Mouse (Mus musculus): Measurements from ENCODE around the gene Rimbp3.
"Not testable (repeated sequence)": the region's sequence is repeated elsewhere in the genome, so short reads cannot be mapped to it uniquely, and the experiment has no call there.

Gene Rimbp3

DNA sequence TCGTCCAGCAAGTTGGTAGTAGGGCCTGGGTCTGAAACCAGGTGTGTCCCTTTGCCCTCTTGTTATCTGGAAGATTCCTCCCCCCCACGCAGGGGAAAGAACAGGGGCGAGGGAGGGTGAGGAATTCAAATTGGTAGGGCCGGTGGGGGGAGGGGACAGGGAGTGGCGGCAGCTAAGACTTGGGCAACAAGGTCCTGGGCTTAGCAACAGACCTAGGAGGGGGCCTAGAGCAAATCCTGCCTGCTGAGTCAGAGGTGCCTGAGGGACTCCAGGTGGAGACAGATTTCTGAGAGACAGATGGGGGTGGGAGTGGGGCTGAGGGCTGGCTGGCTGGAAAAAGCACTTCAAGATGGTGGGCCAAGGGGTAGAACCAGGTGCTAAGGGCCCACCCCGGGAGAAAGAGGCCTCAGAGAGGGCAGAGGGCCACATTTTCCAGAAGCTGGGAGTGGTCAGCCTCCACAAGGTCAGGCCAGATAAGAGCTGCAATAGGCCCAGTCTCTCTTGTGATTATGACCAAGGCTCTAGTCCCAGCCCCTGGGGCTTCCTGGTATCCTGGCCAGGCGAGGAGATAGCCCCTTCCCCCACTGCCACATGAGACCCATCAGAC, 11.8 kb downstream of the Rimbp3 start:
- DNase-seq: no peak

GRCm38 (mm10) chr16:17222197-17222596, 13.8 kb downstream of the Rimbp3 start:
- DNase-seq: peak; percentile 78

DNA sequence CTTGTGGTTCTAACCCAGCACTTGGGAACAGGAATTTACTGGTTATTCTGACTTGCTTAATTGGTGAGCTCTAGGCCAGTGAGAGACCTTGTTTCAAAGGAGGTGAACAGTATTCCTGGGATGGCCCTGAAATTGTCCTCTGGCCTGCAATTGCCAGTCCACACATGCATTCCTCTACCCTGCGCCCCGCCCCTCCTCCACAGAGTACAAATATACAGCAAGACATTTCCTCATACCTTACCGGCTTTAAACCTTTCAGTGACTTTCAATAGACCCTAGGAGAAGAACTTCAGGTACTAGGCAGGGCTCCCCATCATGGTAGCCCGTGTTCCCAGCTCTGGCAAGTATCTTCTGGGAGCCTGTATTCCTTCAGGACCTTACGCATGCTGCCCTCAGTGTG, 17.2 kb downstream of the Rimbp3 start:
- DNase-seq: no peak

GRCm38 (mm10) chr16:17226496-17226895, 18.1 kb downstream of the Rimbp3 start:
- DNase-seq: no peak

DNA sequence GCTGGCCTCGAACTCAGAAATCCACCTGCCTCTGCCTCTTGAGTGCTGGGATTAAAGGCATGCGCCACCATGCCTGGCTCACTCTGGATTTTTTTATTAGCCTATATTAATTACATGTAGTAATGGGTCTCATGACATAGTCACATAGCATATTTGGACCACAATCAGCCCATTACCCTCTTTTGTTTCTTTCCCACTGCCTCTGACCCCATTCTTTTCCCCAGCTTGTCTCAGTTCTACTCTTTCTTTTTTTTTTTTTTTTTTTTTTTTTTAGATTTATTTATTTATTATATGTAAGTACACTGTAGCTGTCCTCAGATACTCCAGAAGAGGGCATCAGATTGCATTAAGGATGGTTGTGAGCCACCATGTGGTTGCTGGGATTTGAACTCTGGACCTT, 23.1 kb downstream of the Rimbp3 start:
- not testable (repeated sequence) for DNase-seq

GRCm38 (mm10) chr16:17232794-17233701, 24.6 kb downstream of the Rimbp3 start, which contains the start of gene Hic2:
Gene Hic2, plus strand, starts transcription at chr16:17233572.
- peak; percentile 94 for DNase-seq

DNA sequence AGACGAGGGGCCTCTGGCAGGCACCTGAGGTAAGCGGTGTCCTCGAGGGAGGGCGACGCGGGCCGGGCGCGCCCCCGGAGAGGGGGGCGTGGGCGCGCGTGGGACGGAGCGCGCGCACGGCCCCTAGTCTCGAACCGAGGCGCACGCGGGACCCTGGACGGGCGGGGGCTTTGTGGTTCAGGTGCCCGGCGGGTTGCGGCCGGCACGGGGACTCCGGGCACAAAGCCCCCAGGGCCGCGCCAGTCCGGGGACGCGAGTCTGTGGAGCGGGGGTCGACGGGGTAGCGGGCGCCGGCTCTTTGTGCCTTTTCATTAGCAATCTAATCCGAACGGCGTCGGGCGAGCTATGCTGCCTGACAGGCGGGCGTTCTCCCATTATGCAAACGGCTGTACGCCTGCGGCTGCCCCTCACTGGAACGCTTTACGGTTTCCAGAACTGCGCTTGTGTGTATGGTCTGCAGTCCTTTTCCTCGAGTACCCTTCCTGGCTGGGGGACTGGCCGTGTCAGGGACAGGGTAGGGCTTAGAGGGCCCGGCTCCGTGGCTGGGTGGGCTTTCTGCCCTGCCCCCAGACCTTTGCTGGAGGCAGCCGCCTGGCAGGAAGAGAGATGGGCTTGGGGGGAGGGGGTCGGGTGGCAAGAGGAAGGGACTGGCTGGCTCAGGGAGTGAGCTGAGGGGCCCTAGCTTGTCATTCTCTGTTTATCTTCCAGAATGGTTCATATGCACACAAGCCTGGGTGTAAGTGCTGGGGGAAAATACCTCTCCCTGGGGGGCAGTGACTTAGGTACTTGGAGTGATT, 25.5 kb downstream of the Rimbp3 start:
- DNase-seq: peak; percentile 20

- peak; percentile 37 for DNase-seq
These were observed 26.1 kb downstream of the Rimbp3 start for GRCm38 (mm10) chr16:17234499-17234895.

GRCm38 (mm10) chr16:17234916-17235665, 26.7 kb downstream of the Rimbp3 start:
- peak; percentile 49 for DNase-seq

DNA sequence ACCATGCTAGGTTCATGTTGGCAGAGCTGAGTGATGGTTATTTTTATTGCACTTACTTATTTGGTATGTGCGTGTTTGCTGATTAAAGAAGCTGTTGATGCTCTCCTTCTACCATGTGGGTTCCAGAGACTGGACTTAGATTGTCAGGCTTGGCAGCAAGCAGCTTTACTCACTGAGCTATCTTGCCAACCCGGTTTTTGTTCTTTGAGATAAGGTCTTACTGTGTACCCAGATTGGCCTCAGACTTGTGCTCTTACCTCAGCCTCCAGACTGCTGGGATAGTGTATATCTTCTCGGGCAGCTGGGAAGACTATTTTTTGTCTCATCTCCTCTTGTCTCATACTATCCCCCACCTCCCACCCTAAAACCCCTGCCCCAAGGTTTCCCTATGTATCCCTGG, 29.2 kb downstream of the Rimbp3 start:
- no peak for DNase-seq

DNA sequence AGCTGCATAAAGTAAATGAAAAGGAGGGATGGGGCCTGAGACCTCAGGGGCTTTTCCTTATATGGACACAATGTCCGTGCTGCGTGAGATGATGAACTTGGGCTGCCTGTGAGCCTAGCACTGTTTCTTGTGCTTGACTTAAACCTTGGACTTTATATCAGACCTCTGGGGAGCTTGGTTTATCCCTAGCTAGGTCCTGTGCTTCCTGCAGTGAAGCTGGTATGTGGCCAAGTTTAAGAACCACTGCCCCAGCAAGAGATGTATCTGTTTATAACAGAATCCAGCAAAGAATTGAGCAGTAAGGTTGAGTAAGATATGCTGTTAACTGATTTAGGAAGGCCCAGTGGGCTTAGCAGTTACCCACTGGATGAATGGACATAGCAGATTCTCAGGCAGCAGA, 31.0 kb downstream of the Rimbp3 start:
- DNase-seq: no peak

DNA sequence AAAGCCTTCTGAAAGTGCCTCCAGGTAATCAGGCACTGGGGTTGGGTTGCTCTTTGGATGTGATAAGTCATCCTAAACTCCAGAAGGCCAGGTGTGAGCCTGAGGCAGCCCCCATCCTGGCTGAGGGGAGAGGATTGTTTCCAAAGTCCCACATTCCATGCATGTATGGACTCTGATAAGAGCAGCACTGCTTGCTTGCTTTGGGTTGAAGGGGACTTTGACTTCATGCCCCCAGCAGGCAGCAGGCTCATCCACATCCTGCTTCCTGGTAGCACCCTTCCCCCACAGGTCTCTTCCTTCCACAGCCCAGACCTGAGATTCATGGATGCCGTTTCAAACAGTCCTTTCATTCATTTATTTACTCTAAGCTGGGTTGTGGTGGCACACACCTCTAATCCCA, 35.3 kb downstream of the Rimbp3 start:
- DNase-seq: no peak

DNA sequence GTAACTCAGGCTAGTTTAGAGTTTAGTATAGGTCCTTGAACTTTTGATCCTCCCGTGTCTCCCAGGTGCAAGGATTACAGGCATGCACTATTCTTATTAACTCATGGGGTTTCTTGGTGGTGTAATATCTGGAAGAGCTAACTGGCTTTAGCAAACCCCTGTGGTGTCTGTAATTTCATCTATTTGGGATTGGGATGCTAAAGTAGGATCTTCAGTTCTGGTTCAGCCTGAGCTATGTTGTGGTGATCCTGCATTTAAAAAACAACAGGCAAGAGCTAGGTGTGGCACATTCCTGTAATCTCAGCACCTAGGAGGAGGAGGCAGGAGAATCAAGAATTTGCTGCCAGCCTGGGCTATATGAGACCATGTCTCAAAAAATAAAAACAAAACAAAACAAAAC, 36.6 kb downstream of the Rimbp3 start:
- no peak for DNase-seq

- no peak for DNase-seq
These were observed 39.3 kb downstream of the Rimbp3 start for GRCm38 (mm10) chr16:17247727-17248126.

DNA sequence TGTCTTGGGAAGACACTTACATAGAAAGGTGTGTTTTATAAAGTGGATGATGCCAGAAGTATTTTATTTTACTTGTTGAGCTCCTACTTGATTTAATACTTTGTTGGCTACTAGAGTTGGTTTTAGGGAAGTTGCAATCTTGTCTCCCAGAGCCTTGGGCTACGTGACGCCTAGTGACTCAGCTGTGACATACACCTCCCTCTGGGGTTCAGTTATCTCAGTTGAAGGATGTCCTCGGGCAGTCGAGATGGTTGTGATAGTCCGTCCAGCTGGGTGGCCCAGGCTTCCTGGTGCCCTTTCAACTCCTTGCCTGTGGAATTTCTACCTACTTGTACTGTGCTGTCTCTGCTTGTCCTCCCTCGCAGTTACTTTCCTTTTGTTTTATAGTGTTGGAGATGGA, 40.7 kb downstream of the Rimbp3 start:
- no peak for DNase-seq

- DNase-seq: no peak
These were observed 43.1 kb downstream of the Rimbp3 start for GRCm38 (mm10) chr16:17251539-17251938.

DNA sequence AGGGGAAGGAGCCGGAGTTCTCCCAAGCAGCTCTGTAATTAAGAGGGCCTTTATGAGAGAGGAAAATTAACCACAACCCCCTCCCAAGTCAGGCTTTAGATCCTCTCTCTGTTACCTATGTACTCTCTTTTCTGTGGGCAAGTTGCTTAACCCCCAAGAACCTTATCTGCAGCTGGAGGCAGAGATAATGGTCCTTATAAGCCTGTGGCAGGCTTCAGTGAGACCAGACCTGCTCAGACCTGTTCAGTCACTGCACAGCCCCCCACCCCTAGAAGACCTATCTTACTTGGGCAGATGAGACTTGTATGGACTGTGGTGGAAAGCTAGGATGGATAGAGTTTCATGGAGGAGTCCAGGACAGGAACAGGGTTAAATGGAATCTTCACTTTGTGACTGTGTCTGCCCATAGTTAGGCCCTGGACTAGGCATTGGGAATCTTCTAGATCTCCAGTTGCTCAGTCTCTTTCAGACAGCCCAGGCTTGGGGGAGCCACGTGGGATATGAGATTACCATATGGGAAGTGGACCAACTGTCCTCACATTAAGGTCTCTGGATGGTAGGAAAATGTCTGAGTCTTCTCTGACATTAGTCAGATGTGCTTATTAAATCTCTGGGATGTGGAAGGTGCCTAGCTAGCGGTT, 43.8 kb downstream of the Rimbp3 start:
- no peak for DNase-seq

GRCm38 (mm10) chr16:17252841-17253240, 44.4 kb downstream of the Rimbp3 start:
- DNase-seq: no peak

DNA sequence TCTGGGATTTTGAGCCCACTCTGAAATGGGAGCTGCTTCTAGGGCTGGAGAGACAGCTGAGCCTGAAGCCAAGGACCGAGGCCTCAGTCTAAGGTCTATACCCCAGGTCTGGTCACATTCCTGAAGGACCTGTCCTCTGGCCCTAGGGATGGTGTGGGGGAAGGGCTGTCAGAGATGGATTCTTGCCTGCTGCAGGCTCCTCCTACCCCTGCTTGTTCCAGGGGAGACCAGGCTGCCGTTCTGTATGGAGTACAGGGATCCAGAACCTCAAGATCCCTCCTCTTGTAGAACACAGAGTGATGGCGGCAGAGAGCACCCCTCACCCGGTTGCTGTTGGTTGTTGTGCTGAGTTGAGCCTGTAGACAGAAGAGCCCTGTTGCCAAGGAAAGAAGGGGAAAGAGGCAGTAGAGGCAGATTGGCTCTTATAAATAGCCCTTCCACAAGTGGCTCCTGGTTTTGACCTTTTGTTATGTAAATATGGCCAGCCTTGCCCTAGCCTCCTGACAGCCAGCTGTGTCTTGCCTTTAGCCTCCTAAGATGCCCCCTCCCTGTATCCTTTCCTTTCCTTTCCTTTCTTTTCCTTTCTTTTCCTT, 45.7 kb downstream of the Rimbp3 start:
- DNase-seq: no peak

DNA sequence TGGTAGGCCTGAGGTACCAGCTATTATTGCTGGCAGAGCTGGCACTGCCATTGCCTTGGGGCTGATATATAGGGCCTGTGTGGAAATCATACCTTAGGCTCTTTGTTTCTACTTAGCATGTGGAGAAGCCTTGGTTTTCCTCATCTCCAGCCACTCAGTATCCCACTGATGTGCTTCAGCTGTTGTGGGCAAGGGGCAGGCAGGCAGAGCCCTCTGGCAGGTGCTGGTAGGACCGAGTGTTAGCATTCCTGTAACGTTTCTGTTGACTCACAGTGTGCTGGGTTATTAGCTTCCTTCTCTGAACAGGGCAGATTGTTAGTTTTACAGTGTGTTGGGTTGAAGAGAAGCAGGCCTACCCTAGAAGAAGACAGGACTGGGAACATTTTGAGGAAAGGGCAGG, 46.9 kb downstream of the Rimbp3 start:
- no peak for DNase-seq

- DNase-seq: no peak
These were observed 49.0 kb downstream of the Rimbp3 start for GRCm38 (mm10) chr16:17257359-17257821.

DNA sequence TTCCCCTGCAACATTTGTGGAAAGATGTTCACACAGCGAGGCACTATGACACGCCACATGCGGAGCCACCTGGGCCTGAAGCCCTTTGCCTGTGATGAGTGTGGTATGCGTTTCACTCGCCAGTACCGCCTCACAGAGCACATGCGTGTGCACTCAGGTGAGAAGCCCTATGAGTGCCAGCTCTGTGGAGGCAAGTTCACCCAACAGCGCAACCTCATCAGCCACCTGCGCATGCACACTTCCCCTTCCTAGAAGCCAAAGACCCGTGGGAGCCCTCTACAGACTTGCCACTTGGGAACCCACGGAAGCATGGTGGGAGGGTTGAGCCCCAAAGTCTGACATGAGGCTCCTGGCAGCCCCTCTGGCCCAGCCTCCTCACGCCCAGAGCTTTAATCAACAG, 50.5 kb downstream of the Rimbp3 start:
- no peak for DNase-seq

All from layer of hippocampus, adult 9-11 months (tissue).